Mouse (Mus musculus) ES-E14 (cell line): ENCODE results near the gene Poldip3.

Experiments used
- CHD2 ChIP-seq: IDR thresholded peaks from 2 replicates; pipeline ENCODE4 v1.6.1; 2014; ENCODE audit warnings: mild to moderate bottlenecking, low read depth, low read length, inconsistent platforms
- MAFK ChIP-seq: IDR thresholded peaks from 2 replicates; pipeline ENCODE4 v1.6.1; 2014; ENCODE audit warnings: mild to moderate bottlenecking, low read depth, low read length, inconsistent platforms; ENCODE audit not compliant: insufficient read depth
- ZC3H11A ChIP-seq: IDR thresholded peaks from 2 replicates; pipeline ENCODE4 v1.6.1; 2012; ENCODE audit warnings: low read depth, mild to moderate bottlenecking, inconsistent platforms, low read length, borderline replicate concordance

DNA sequence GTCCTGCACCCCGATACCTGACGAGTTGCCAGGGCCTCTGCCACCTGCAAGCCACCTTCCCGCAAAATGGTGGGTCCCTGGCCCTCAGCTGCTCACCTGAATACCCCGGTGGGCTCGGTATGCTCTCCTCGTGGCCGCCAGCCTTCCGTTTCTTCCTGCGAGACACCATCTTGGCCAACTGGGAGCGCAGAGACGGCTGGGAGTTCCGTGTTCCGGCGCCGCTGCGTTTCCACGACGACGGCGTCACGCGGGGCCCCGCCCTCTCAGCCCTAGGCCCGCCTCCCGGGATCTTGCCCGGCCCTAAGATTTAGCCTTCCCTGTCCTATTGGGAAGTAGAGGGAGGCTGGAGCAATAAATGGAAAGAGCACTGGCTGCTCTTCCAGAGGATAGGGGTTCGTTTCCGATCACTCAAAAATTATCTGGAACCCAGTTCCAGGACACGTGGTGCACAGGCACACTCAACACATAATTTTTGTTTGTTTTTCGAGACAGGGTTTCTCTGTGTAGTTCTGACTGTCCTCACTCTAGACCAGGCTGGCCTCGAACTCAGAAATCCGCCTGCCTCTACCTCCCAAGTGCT lies 26.5 kb downstream of the Poldip3 start, which contains the start of gene Rrp7a:
- TF ChIP-seq CHD2: no peak
- no peak for TF ChIP-seq MAFK
- TF ChIP-seq ZC3H11A: no peak
